Mouse (Mus musculus): Measurements from ENCODE around the gene 4430402I18Rik. TPM values are rescaled to one million over a fixed set of nuclear protein-coding genes. Genes with fewer than 3 reads are reported as not detected.

Gene 4430402I18Rik
- polyA plus RNA-seq, 1 experiment: 8.1 TPM

- 76% methylated on average over 4 of the region's 4 CpGs for WGBS
- no peaks in the 10 kb centered on the region for H3K36me3 ChIP-seq (ENCODE audit: control insufficient read depth, insufficient read depth, low read length)
- H3K4me1 ChIP-seq (ENCODE audit: control insufficient read depth, insufficient read depth, low read length): peaks cover 10% of the 10 kb centered on the region
- no peak overlapping the region for H3K27ac ChIP-seq (ENCODE audit: insufficient read depth, low read depth, low read length)
- no peaks in the 10 kb centered on the region for H3K27me3 ChIP-seq (replicated peaks; ENCODE audit: control insufficient read depth, insufficient read depth, low read length)
- H3K4me3 ChIP-seq (ENCODE audit: insufficient read depth, low read depth, low read length): no peak overlapping the region
- no peak for TF ChIP-seq POLR2A (IDR thresholded peaks at IDR 0.05; ENCODE audit: low read depth, low read length)
- TF ChIP-seq CTCF (conservative IDR thresholded peaks at IDR 0.05; ENCODE audit: insufficient read depth, insufficient read length, low read depth, low read length): no peak
- no peak for DNase-seq
These were observed 578 bp upstream of the 4430402I18Rik start for GRCm38 (mm10) chr19:28968178-28968577.

DNA sequence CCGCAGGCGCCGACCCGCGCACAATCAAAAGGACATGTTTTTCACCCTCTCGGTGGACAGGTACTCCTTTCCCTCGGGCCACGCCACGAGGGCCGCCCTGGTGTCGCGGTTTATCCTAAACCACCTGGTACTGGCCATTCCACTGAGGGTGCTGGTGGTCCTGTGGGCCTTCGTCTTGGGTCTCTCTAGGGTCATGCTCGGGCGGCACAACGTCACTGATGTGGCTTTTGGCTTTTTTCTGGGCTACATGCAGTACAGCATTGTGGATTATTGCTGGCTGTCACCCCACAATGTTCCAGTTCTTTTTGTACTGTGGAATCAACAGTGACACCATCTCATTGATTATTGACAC lies 3.1 kb downstream of the 4430402I18Rik start:
- 10% methylated on average over 16 of the region's 16 CpGs for whole genome bisulfite sequencing
- Histone ChIP-seq H3K27me3 (replicated peaks; ENCODE audit: control insufficient read depth, insufficient read depth, low read length) (no peaks in the 10 kb centered on the region), H3K4me1 (ENCODE audit: control insufficient read depth, insufficient read depth, low read length) (peaks cover 10% of the 10 kb centered on the region), H3K36me3 (ENCODE audit: control insufficient read depth, insufficient read depth, low read length) (no peaks in the 10 kb centered on the region), H3K4me3 (ENCODE audit: insufficient read depth, low read depth, low read length) (peak overlapping the region; percentile 60), H3K27ac (ENCODE audit: insufficient read depth, low read depth, low read length) (no peak overlapping the region)
- TF ChIP-seq POLR2A (IDR thresholded peaks at IDR 0.05; ENCODE audit: low read depth, low read length): no peak
- TF ChIP-seq CTCF (conservative IDR thresholded peaks at IDR 0.05; ENCODE audit: insufficient read depth, insufficient read length, low read depth, low read length): no peak
- DNase-seq: no peak

DNA sequence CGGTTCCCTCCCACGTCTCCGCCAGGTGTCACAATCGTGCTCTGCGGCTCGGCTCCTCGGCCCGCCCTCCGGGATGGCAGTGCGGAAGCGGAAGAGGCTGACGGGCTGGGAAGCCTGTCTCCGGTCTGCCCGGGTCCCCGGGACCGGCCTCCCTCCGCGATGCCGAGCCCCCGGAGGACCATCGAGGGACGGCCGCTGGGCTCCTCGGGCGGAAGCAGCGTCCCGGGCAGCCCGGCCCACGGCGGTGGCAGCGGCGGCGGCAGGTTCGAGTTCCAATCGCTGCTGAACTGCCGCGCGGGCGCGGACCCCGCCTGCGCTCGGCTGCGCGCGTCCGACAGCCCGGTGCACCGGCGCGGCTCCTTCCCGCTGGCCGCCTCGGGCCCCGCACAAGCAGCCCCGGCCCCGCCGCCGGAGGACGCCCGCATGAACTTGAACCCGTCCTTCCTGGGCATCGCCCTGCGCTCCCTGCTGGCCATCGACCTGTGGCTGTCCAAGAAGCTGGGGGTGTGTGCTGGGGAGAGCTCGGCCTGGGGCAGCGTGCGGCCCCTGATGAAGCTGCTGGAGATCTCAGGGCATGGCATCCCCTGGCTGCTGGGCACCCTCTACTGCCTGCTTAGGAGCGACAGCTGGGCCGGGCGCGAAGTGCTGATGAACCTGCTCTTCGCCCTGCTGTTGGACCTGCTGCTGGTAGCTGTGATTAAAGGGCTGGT lies 3.6 kb downstream of the 4430402I18Rik start, which contains the start of gene Plpp6:
Plpp6 (plus strand) TSS at position 112 of the 710 bp plus-strand sequence.
- peak; percentile 23 for TF ChIP-seq POLR2A (IDR thresholded peaks at IDR 0.05; ENCODE audit: low read depth, low read length)
- peak; percentile 60 for TF ChIP-seq CTCF (conservative IDR thresholded peaks at IDR 0.05; ENCODE audit: insufficient read depth, insufficient read length, low read depth, low read length)
- Histone ChIP-seq H3K27me3 (replicated peaks; ENCODE audit: control insufficient read depth, insufficient read depth, low read length) (no peaks in the 10 kb centered on the region), H3K36me3 (ENCODE audit: control insufficient read depth, insufficient read depth, low read length) (no peaks in the 10 kb centered on the region), H3K4me1 (ENCODE audit: control insufficient read depth, insufficient read depth, low read length) (peaks cover 10% of the 10 kb centered on the region), H3K4me3 (ENCODE audit: insufficient read depth, low read depth, low read length) (peak within 1 kb of the TSS; percentile 60), H3K27ac (ENCODE audit: insufficient read depth, low read depth, low read length) (peak within 1 kb of the TSS; percentile 62)
- 1% methylated on average over 73 of the region's 73 CpGs for WGBS
- peak; percentile 92 for DNase-seq

DNA sequence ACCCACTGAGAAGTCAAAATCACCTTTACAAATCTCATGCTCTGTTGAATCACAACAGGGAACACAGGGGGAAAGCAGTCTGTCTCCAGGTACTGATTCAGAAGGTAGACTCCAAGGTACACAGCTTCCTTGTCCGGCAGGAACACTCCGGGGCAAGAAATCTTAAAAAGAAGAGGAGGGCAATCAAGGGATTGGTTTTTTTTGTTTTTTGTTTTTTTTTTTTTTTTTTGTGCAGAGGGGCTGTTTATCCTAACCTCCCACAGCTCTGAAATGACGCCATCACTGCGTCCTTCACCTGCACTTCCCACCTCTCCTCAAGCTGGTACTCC lies 4.1 kb downstream of the 4430402I18Rik start:
- Histone ChIP-seq H3K4me1 (ENCODE audit: control insufficient read depth, insufficient read depth, low read length) (peaks cover 10% of the 10 kb centered on the region), H3K27me3 (replicated peaks; ENCODE audit: control insufficient read depth, insufficient read depth, low read length) (no peaks in the 10 kb centered on the region), H3K36me3 (ENCODE audit: control insufficient read depth, insufficient read depth, low read length) (no peaks in the 10 kb centered on the region), H3K27ac (ENCODE audit: insufficient read depth, low read depth, low read length) (peak overlapping the region; percentile 62; the same call in 1 of the 2 replicates), H3K4me3 (ENCODE audit: insufficient read depth, low read depth, low read length) (peak overlapping the region; percentile 60)
- no peak for DNase-seq
- no peak for TF ChIP-seq POLR2A (IDR thresholded peaks at IDR 0.05; ENCODE audit: low read depth, low read length)
- TF ChIP-seq CTCF (conservative IDR thresholded peaks at IDR 0.05; ENCODE audit: insufficient read depth, insufficient read length, low read depth, low read length): no peak
- WGBS: 1% methylated on average over 4 of the region's 4 CpGs

GRCm38 (mm10) chr19:28963113-28963512 lies 4.5 kb downstream of the 4430402I18Rik start:
- Histone ChIP-seq H3K36me3 (ENCODE audit: control insufficient read depth, insufficient read depth, low read length) (no peaks in the 10 kb centered on the region), H3K4me3 (ENCODE audit: insufficient read depth, low read depth, low read length) (no peak overlapping the region), H3K27ac (ENCODE audit: insufficient read depth, low read depth, low read length) (peak overlapping the region; percentile 62; the same call in 1 of the 2 replicates), H3K27me3 (replicated peaks; ENCODE audit: control insufficient read depth, insufficient read depth, low read length) (no peaks in the 10 kb centered on the region), H3K4me1 (ENCODE audit: control insufficient read depth, insufficient read depth, low read length) (peaks cover 10% of the 10 kb centered on the region)
- DNase-seq: peak; percentile 11
- no peak for TF ChIP-seq CTCF (conservative IDR thresholded peaks at IDR 0.05; ENCODE audit: insufficient read depth, insufficient read length, low read depth, low read length)
- TF ChIP-seq POLR2A (IDR thresholded peaks at IDR 0.05; ENCODE audit: low read depth, low read length): no peak
- 40% methylated on average over 3 of the region's 3 CpGs for WGBS

DNA sequence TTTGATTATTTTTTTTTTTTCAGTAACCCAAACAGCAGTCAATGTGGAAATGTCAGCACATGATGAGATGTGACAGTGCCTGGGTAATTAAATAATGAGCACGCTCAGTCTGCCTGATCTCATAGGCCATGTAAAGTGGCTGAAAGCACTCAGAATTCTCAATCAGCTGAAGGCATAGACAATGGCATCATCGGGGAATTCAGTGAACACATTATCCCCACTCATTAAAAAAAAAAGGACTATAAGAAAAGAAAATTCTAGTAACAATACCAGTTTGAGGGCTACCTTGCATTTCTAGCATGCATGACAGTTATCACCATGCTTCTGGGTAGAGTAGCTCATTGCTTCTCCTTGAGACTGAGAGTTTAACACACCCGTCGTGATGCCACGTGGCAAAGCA lies 16.3 kb downstream of the 4430402I18Rik start:
- 83% methylated on average over 5 of the region's 5 CpGs for WGBS
- no peaks in the 10 kb centered on the region for H3K4me1 ChIP-seq (ENCODE audit: control insufficient read depth, insufficient read depth, low read length)
- no peaks in the 10 kb centered on the region for H3K27me3 ChIP-seq (replicated peaks; ENCODE audit: control insufficient read depth, insufficient read depth, low read length)
- no peak overlapping the region for H3K27ac ChIP-seq (ENCODE audit: insufficient read depth, low read depth, low read length)
- TF ChIP-seq POLR2A (IDR thresholded peaks at IDR 0.05; ENCODE audit: low read depth, low read length) (no peak), CTCF (conservative IDR thresholded peaks at IDR 0.05; ENCODE audit: insufficient read depth, insufficient read length, low read depth, low read length) (no peak)
- no peaks in the 10 kb centered on the region for H3K36me3 ChIP-seq (ENCODE audit: control insufficient read depth, insufficient read depth, low read length)
- no peak overlapping the region for H3K4me3 ChIP-seq (ENCODE audit: insufficient read depth, low read depth, low read length)
- DNase-seq: no peak

DNA sequence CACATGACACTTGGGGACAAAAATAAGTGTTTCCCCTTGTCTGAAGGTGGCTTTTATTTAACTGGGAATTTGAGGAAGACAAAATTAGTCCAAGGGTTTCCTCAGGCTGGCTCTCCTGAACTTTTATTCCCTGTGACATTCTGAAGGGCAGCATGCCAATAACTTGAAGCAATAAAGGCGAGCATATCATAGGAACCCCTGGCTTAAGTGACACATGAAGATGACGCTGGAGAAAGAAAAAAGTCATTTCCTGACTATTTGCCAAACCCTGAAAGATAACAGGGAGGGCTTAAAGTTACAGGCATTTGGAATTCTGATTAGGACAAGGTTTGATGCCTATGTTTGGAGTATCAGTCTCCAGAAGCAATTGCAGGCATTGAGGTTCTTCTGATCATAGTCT lies 20.3 kb downstream of the 4430402I18Rik start:
- Histone ChIP-seq H3K36me3 (ENCODE audit: control insufficient read depth, insufficient read depth, low read length) (no peaks in the 10 kb centered on the region), H3K4me3 (ENCODE audit: insufficient read depth, low read depth, low read length) (no peak overlapping the region), H3K27me3 (replicated peaks; ENCODE audit: control insufficient read depth, insufficient read depth, low read length) (no peaks in the 10 kb centered on the region; the same call in 1 of the 2 replicates), H3K27ac (ENCODE audit: insufficient read depth, low read depth, low read length) (no peak overlapping the region), H3K4me1 (ENCODE audit: control insufficient read depth, insufficient read depth, low read length) (no peaks in the 10 kb centered on the region)
- no peak for TF ChIP-seq CTCF (conservative IDR thresholded peaks at IDR 0.05; ENCODE audit: insufficient read depth, insufficient read length, low read depth, low read length)
- no peak for TF ChIP-seq POLR2A (IDR thresholded peaks at IDR 0.05; ENCODE audit: low read depth, low read length)
- WGBS: 37% methylated on average over 2 of the region's 2 CpGs
- no peak for DNase-seq
